Mouse (Mus musculus): ENCODE data around the gene Card6. TPM values are rescaled to one million over a fixed set of nuclear protein-coding genes. Genes with fewer than 3 reads are reported as not detected.

Card6 gene
- polyA plus RNA-seq, 1 experiment from 2014 or later = 2.0 TPM

GRCm38 (mm10) chr15:5108655-5109040 is 309 bp upstream of the Card6 start:
- H3K4me2 ChIP-seq = peak overlapping the region; percentile 59
- H3K27me3 ChIP-seq (replicated peaks) = no peaks in the 10 kb centered on the region
- 73% methylated on average over 3 of the region's 3 CpGs for WGBS
- peak overlapping the region; percentile 45 for H3K27ac ChIP-seq (replicated peaks)
- H3K9ac ChIP-seq = peak overlapping the region; percentile 67; the same call in 1 of the 2 replicates
- no peak for ATAC-seq (ENCODE audit: extremely low read depth, insufficient number of reproducible peaks, low FRiP score, low TSS enrichment)
- H3K9me3 ChIP-seq = no peaks in the 10 kb centered on the region
- H3K36me3 ChIP-seq = peaks cover 8% of the 10 kb centered on the region
- H3K4me3 ChIP-seq = peak overlapping the region; percentile 51
- H3K4me1 ChIP-seq = no peaks in the 10 kb centered on the region; the same call in 1 of the 2 replicates

GRCm38 (mm10) chr15:5106293-5106692 is 2.0 kb downstream of the Card6 start:
- Histone ChIP-seq H3K4me1 (no peaks in the 10 kb centered on the region; the same call in 1 of the 2 replicates), H3K9ac (no peak overlapping the region), H3K4me2 (no peak overlapping the region), H3K27ac (replicated peaks) (no peak overlapping the region), H3K27me3 (replicated peaks) (no peaks in the 10 kb centered on the region), H3K9me3 (no peaks in the 10 kb centered on the region), H3K36me3 (peaks cover 15% of the 10 kb centered on the region), H3K4me3 (no peak overlapping the region)
- 45% methylated on average over 2 of the region's 2 CpGs for WGBS
- no peak for ATAC-seq (ENCODE audit: extremely low read depth, insufficient number of reproducible peaks, low FRiP score, low TSS enrichment)

- no peak overlapping the region for H3K4me3 ChIP-seq
- H3K27me3 ChIP-seq (replicated peaks) = no peaks in the 10 kb centered on the region
- H3K9ac ChIP-seq = no peak overlapping the region
Measured at GRCm38 (mm10) chr15:5105891-5106290, 2.4 kb downstream of the Card6 start.

GRCm38 (mm10) chr15:5102312-5102711 is 6.0 kb downstream of the Card6 start:
- 86% methylated on average over 4 of the region's 4 CpGs for WGBS
- no peak overlapping the region for H3K9ac ChIP-seq
- H3K4me1 ChIP-seq = no peaks in the 10 kb centered on the region
- no peaks in the 10 kb centered on the region for H3K27me3 ChIP-seq (replicated peaks)
- H3K36me3 ChIP-seq = peaks cover 42% of the 10 kb centered on the region
- H3K4me3 ChIP-seq = no peak overlapping the region
- H3K27ac ChIP-seq (replicated peaks) = no peak overlapping the region
- H3K9me3 ChIP-seq = no peaks in the 10 kb centered on the region
- H3K4me2 ChIP-seq = no peak overlapping the region
- no peak for ATAC-seq (ENCODE audit: extremely low read depth, insufficient number of reproducible peaks, low FRiP score, low TSS enrichment)

More at GRCm38 (mm10) chr15:5105891-5106290, 2.4 kb downstream of the Card6 start:
- no peak overlapping the region for H3K27ac ChIP-seq (replicated peaks)
- peaks cover 18% of the 10 kb centered on the region for H3K36me3 ChIP-seq
- no peak overlapping the region for H3K4me2 ChIP-seq
- 80% methylated on average over 6 of the region's 6 CpGs for WGBS
- no peak for ATAC-seq (ENCODE audit: extremely low read depth, insufficient number of reproducible peaks, low FRiP score, low TSS enrichment)
- H3K9me3 ChIP-seq = no peaks in the 10 kb centered on the region
- no peaks in the 10 kb centered on the region; the same call in 1 of the 2 replicates for H3K4me1 ChIP-seq

GRCm38 (mm10) chr15:5097376-5097775 is 11.0 kb downstream of the Card6 start:
- ATAC-seq (ENCODE audit: extremely low read depth, insufficient number of reproducible peaks, low FRiP score, low TSS enrichment) = no peak
- Histone ChIP-seq H3K9ac (no peak overlapping the region), H3K4me3 (no peak overlapping the region), H3K4me2 (no peak overlapping the region), H3K27me3 (replicated peaks) (no peaks in the 10 kb centered on the region), H3K4me1 (no peaks in the 10 kb centered on the region), H3K27ac (replicated peaks) (no peak overlapping the region), H3K9me3 (no peaks in the 10 kb centered on the region), H3K36me3 (peaks cover 34% of the 10 kb centered on the region)
- 85% methylated on average over 1 of the region's 1 CpGs for WGBS

GRCm38 (mm10) chr15:5095534-5096301 is 12.6 kb downstream of the Card6 start:
- H3K9ac ChIP-seq = no peak overlapping the region
- no peak overlapping the region for H3K4me2 ChIP-seq
- no peak overlapping the region for H3K4me3 ChIP-seq
- H3K36me3 ChIP-seq = peaks cover 24% of the 10 kb centered on the region
- H3K9me3 ChIP-seq = no peaks in the 10 kb centered on the region
- 73% methylated on average over 11 of the region's 11 CpGs for WGBS
- H3K4me1 ChIP-seq = no peaks in the 10 kb centered on the region
- ATAC-seq (ENCODE audit: extremely low read depth, insufficient number of reproducible peaks, low FRiP score, low TSS enrichment) = no peak
- no peaks in the 10 kb centered on the region for H3K27me3 ChIP-seq (replicated peaks)
- H3K27ac ChIP-seq (replicated peaks) = no peak overlapping the region

GRCm38 (mm10) chr15:5090131-5090530 is 18.2 kb downstream of the Card6 start:
- H3K27ac ChIP-seq (replicated peaks) = no peak overlapping the region
- no peak overlapping the region for H3K4me2 ChIP-seq
- H3K27me3 ChIP-seq (replicated peaks) = no peaks in the 10 kb centered on the region
- H3K9me3 ChIP-seq = no peaks in the 10 kb centered on the region
- no peak for ATAC-seq (ENCODE audit: extremely low read depth, insufficient number of reproducible peaks, low FRiP score, low TSS enrichment)
- WGBS = 83% methylated on average over 10 of the region's 10 CpGs
- H3K4me1 ChIP-seq = no peaks in the 10 kb centered on the region
- H3K36me3 ChIP-seq = no peaks in the 10 kb centered on the region
- no peak overlapping the region for H3K4me3 ChIP-seq
- H3K9ac ChIP-seq = no peak overlapping the region

GRCm38 (mm10) chr15:5088850-5089608 is 19.3 kb downstream of the Card6 start:
- Histone ChIP-seq H3K27ac (replicated peaks) (no peak overlapping the region), H3K4me1 (no peaks in the 10 kb centered on the region), H3K9me3 (no peaks in the 10 kb centered on the region), H3K36me3 (no peaks in the 10 kb centered on the region), H3K4me2 (no peak overlapping the region), H3K9ac (no peak overlapping the region), H3K4me3 (no peak overlapping the region), H3K27me3 (replicated peaks) (no peaks in the 10 kb centered on the region)
- ATAC-seq (ENCODE audit: extremely low read depth, insufficient number of reproducible peaks, low FRiP score, low TSS enrichment) = no peak
- 67% methylated on average over 7 of the region's 7 CpGs for WGBS

- ATAC-seq (ENCODE audit: extremely low read depth, insufficient number of reproducible peaks, low FRiP score, low TSS enrichment) = no peak
- Histone ChIP-seq H3K4me2 (no peak overlapping the region), H3K27ac (replicated peaks) (no peak overlapping the region), H3K9ac (no peak overlapping the region), H3K36me3 (no peaks in the 10 kb centered on the region), H3K27me3 (replicated peaks) (no peaks in the 10 kb centered on the region), H3K4me1 (no peaks in the 10 kb centered on the region), H3K4me3 (no peak overlapping the region), H3K9me3 (no peaks in the 10 kb centered on the region)
- WGBS = 8% methylated on average over 2 of the region's 2 CpGs
Measured at GRCm38 (mm10) chr15:5086162-5086561, 22.2 kb downstream of the Card6 start.

GRCm38 (mm10) chr15:5081235-5081634 is 27.1 kb downstream of the Card6 start:
- no peak for ATAC-seq (ENCODE audit: extremely low read depth, insufficient number of reproducible peaks, low FRiP score, low TSS enrichment)
- 54% methylated on average over 1 of the region's 1 CpGs for WGBS

GRCm38 (mm10) chr15:5068801-5069518 is 39.4 kb downstream of the Card6 start:
- WGBS = 26% methylated on average over 15 of the region's 15 CpGs
- no peaks in the 10 kb centered on the region for H3K36me3 ChIP-seq
- H3K4me1 ChIP-seq = peaks cover 6% of the 10 kb centered on the region; the same call in 1 of the 2 replicates
- H3K9me3 ChIP-seq = no peaks in the 10 kb centered on the region; the same call in 1 of the 2 replicates
- peak overlapping the region; percentile 49 for H3K4me2 ChIP-seq
- H3K4me3 ChIP-seq = peak overlapping the region; percentile 13; the same call in 1 of the 2 replicates
- no peak for ATAC-seq (ENCODE audit: extremely low read depth, insufficient number of reproducible peaks, low FRiP score, low TSS enrichment)
- H3K27ac ChIP-seq (replicated peaks) = no peak overlapping the region
- H3K27me3 ChIP-seq (replicated peaks) = no peaks in the 10 kb centered on the region
- H3K9ac ChIP-seq = no peak overlapping the region

More at GRCm38 (mm10) chr15:5081235-5081634, 27.1 kb downstream of the Card6 start:
- no peaks in the 10 kb centered on the region for H3K9me3 ChIP-seq
- no peak overlapping the region for H3K9ac ChIP-seq
- no peak overlapping the region for H3K4me3 ChIP-seq
- no peak overlapping the region for H3K27ac ChIP-seq (replicated peaks)
- no peak overlapping the region for H3K4me2 ChIP-seq
- no peaks in the 10 kb centered on the region for H3K36me3 ChIP-seq
- no peaks in the 10 kb centered on the region for H3K4me1 ChIP-seq
- H3K27me3 ChIP-seq (replicated peaks) = no peaks in the 10 kb centered on the region
